In genomic region chr15:85716591-85716990, GRCm38 (mm10) we compare ENCODE assay signal across 13 mouse cellular contexts. TPM values are rescaled to one million over a fixed set of nuclear protein-coding genes. Genes with fewer than 3 reads are reported as not detected.
"Had no signal": no experiment of that assay in that cellular context is flagged by ENCODE, and none has a peak within 500 bp of the region (broad histone marks: within the 10 kb centered on the region; RNA-seq: fewer than 3 reads in every experiment).

No protein-coding gene starts in this region.

- H3K4me2 ChIP-seq: lung, embryonic 15.5 days; midbrain, embryonic 13.5 days; neural tube, embryonic 13.5 days; stomach, embryonic 15.5 days had no signal

- H3K36me3 ChIP-seq: lung, embryonic 15.5 days; midbrain, embryonic 10.5 days; midbrain, embryonic 13.5 days; neural tube, embryonic 13.5 days; stomach, embryonic 15.5 days had no signal

- H3K27me3 ChIP-seq: lung, embryonic 15.5 days; stomach, embryonic 15.5 days had no signal

- H3K9me3 ChIP-seq: lung, embryonic 15.5 days; megakaryocyte, embryonic 14.5 days; midbrain, embryonic 10.5 days; midbrain, embryonic 13.5 days; neural tube, embryonic 13.5 days; stomach, embryonic 15.5 days had no signal

- H3K4me3 ChIP-seq: left cerebral cortex, adult 2 months; lung, embryonic 15.5 days; megakaryocyte, embryonic 14.5 days; midbrain, embryonic 10.5 days; midbrain, embryonic 13.5 days; myocyte; neural tube, embryonic 13.5 days; stomach, embryonic 15.5 days had no signal

- H3K4me1 ChIP-seq: lung, embryonic 15.5 days; midbrain, embryonic 10.5 days; midbrain, embryonic 13.5 days; neural tube, embryonic 13.5 days; stomach, embryonic 15.5 days had no signal

- H3K27ac ChIP-seq: kidney, postnatal 0 days; left cerebral cortex, adult 2 months; liver, embryonic 14.5 days; lung, embryonic 15.5 days; midbrain, embryonic 10.5 days; midbrain, embryonic 13.5 days; neural tube, embryonic 13.5 days; stomach, embryonic 15.5 days had no signal

- H3K9ac ChIP-seq: liver, embryonic 14.5 days; liver, postnatal 0 days; lung, embryonic 15.5 days; midbrain, embryonic 13.5 days; neural tube, embryonic 13.5 days; stomach, embryonic 15.5 days had no signal

RNA-seq across cellular contexts. Expression of gene Ppara, which starts 18.2 kb away (rescaled TPM):
- total RNA-seq: monocyte, adult 5-6 weeks; neutrophil, adult 5-6 weeks had no signal
